Mouse (Mus musculus) bone marrow macrophage, adult 2 months (primary cell): ENCODE data around the gene 1600012H06Rik. TPM values are rescaled to one million over a fixed set of nuclear protein-coding genes. Genes with fewer than 3 reads are reported as not detected.
"Not testable (repeated sequence)": the region's sequence is repeated elsewhere in the genome, so short reads cannot be mapped to it uniquely, and the experiment has no call there.

Experiments used
- H3K27ac ChIP-seq: 2 replicates; pipeline ENCODE4 v1.5.1; 2012; ENCODE audit warnings: low read depth, low read length; ENCODE audit not compliant: insufficient read depth
- H3K4me1 ChIP-seq: 2 replicates; pipeline ENCODE4 v1.6.1; 2012; ENCODE audit warnings: low read length; ENCODE audit not compliant: control insufficient read depth, insufficient read depth
- H3K4me3 ChIP-seq: 2 replicates; pipeline ENCODE4 v1.5.1; 2012; ENCODE audit warnings: mild to moderate bottlenecking, low read length, moderate library complexity; ENCODE audit not compliant: insufficient read depth
- CTCF ChIP-seq: IDR thresholded peaks from 2 replicates; pipeline ENCODE4 v1.5.1; 2012; ENCODE audit warnings: low read depth, mild to moderate bottlenecking, low read length, moderate library complexity
- POLR2A ChIP-seq: IDR thresholded peaks from 2 replicates; pipeline ENCODE4 v1.6.1; 2012; ENCODE audit warnings: mild to moderate bottlenecking, low read depth, low read length, borderline replicate concordance
- polyA plus RNA-seq: library from polyadenylated mRNA; stranded (reverse); fragments of >200 nt; gene quantifications from 2 replicates; pipeline ENCODE4 v1.2.4, GENCODE M21; 2012; ENCODE audit not compliant: missing spikeins, insufficient read depth, insufficient read length

1600012H06Rik gene
- polyA plus RNA-seq, 1 experiment: 39.2 TPM

GRCm38 (mm10) chr17:14935841-14936605 lies 7.0 kb upstream of the 1600012H06Rik start:
- Histone ChIP-seq H3K4me3 (no peak overlapping the region), H3K4me1 (peaks cover under 1% of the 10 kb centered on the region), H3K27ac (no peak overlapping the region)
- TF ChIP-seq POLR2A (no peak), CTCF (no peak)

GRCm38 (mm10) chr17:14942181-14942580 lies 803 bp upstream of the 1600012H06Rik start:
- Histone ChIP-seq H3K27ac (peak overlapping the region; percentile 26), H3K4me3 (peak overlapping the region; percentile 85)
- H3K4me1 ChIP-seq: not testable (repeated sequence)

- H3K4me1 ChIP-seq: peaks cover 7% of the 10 kb centered on the region
- peak overlapping the region; percentile 85 for H3K4me3 ChIP-seq
- no peak overlapping the region for H3K27ac ChIP-seq
- TF ChIP-seq POLR2A (no peak), CTCF (no peak)
These were observed 710 bp downstream of the 1600012H06Rik start for GRCm38 (mm10) chr17:14943729-14944059.

GRCm38 (mm10) chr17:14944551-14944950 lies 1.6 kb downstream of the 1600012H06Rik start:
- TF ChIP-seq POLR2A: no peak
- TF ChIP-seq CTCF: no peak
- Histone ChIP-seq H3K27ac (no peak overlapping the region), H3K4me1 (peaks cover 7% of the 10 kb centered on the region), H3K4me3 (0 out of 2 replicates have a peak overlapping the region, but pooled peaks have one; percentile 20)

- no peak overlapping the region for H3K4me3 ChIP-seq
- TF ChIP-seq POLR2A (no peak), CTCF (no peak)
- peaks cover 4% of the 10 kb centered on the region for H3K4me1 ChIP-seq
These were observed 6.3 kb downstream of the 1600012H06Rik start for GRCm38 (mm10) chr17:14949161-14949827.

GRCm38 (mm10) chr17:14953452-14953851 lies 10.5 kb downstream of the 1600012H06Rik start:
- TF ChIP-seq CTCF (no peak), POLR2A (no peak)
- Histone ChIP-seq H3K4me3 (no peak overlapping the region), H3K4me1 (no peaks in the 10 kb centered on the region), H3K27ac (no peak overlapping the region)

More at GRCm38 (mm10) chr17:14949161-14949827, 6.3 kb downstream of the 1600012H06Rik start:
- no peak overlapping the region for H3K27ac ChIP-seq

GRCm38 (mm10) chr17:14958686-14959327 lies 15.8 kb downstream of the 1600012H06Rik start:
- Histone ChIP-seq H3K4me1 (peaks cover 2% of the 10 kb centered on the region; the same call in 1 of the 2 replicates), H3K4me3 (no peak overlapping the region), H3K27ac (no peak overlapping the region)
- TF ChIP-seq POLR2A (no peak), CTCF (no peak)

- H3K4me3 ChIP-seq: peak overlapping the region; percentile 37
- peaks cover 2% of the 10 kb centered on the region; the same call in 1 of the 2 replicates for H3K4me1 ChIP-seq
- no peak overlapping the region for H3K27ac ChIP-seq
- TF ChIP-seq CTCF: no peak
- TF ChIP-seq POLR2A: no peak
These were observed 17.0 kb downstream of the 1600012H06Rik start for GRCm38 (mm10) chr17:14959979-14960378.

- H3K4me1 ChIP-seq: peaks cover 2% of the 10 kb centered on the region; the same call in 1 of the 2 replicates
- no peak for TF ChIP-seq POLR2A
- no peak overlapping the region for H3K27ac ChIP-seq
- peak overlapping the region; percentile 84 for H3K4me3 ChIP-seq
These were observed 17.5 kb downstream of the 1600012H06Rik start for GRCm38 (mm10) chr17:14960520-14960919.

GRCm38 (mm10) chr17:14960951-14961556 lies 18.1 kb downstream of the 1600012H06Rik start, which contains the start of gene Phf10:
Phf10 (minus strand) TSS chr17:14961273.
- H3K4me1 ChIP-seq, H3K27ac ChIP-seq: not testable (repeated sequence)
- H3K4me3 ChIP-seq: peak within 1 kb of the TSS; percentile 84

GRCm38 (mm10) chr17:14961557-14962154 lies 18.7 kb downstream of the 1600012H06Rik start:
- not testable (repeated sequence) for H3K27ac ChIP-seq, H3K4me3 ChIP-seq, H3K4me1 ChIP-seq

GRCm38 (mm10) chr17:14968373-14968913 lies 25.5 kb downstream of the 1600012H06Rik start:
- H3K27ac ChIP-seq, H3K4me3 ChIP-seq: not testable (repeated sequence)

GRCm38 (mm10) chr17:14977718-14978361 lies 34.9 kb downstream of the 1600012H06Rik start:
- not testable (repeated sequence) for H3K4me3 ChIP-seq
- H3K27ac ChIP-seq: 0 out of 2 replicates have a peak overlapping the region, but pooled peaks have one; percentile 26

More at GRCm38 (mm10) chr17:14968373-14968913, 25.5 kb downstream of the 1600012H06Rik start:
- H3K4me1 ChIP-seq: not testable (repeated sequence)

More at GRCm38 (mm10) chr17:14977718-14978361, 34.9 kb downstream of the 1600012H06Rik start:
- H3K4me1 ChIP-seq: not testable (repeated sequence)
